Mouse (Mus musculus): ENCODE results near the gene Nsmf. TPM values are rescaled to one million over a fixed set of nuclear protein-coding genes. Genes with fewer than 3 reads are reported as not detected.

The Nsmf gene
- polyA plus RNA-seq, 1 experiment = 69.1 TPM

- Histone ChIP-seq H3K27me3 (ENCODE audit: control insufficient read depth, insufficient read depth, low read length) (no peaks in the 10 kb centered on the region), H3K4me1 (ENCODE audit: control insufficient read depth, insufficient read depth, low read length) (peaks cover 16% of the 10 kb centered on the region), H3K36me3 (ENCODE audit: control insufficient read depth, insufficient read depth, low read length) (peaks cover 2% of the 10 kb centered on the region), H3K4me3 (ENCODE audit: control insufficient read depth, low read depth, low read length) (no peak overlapping the region), H3K27ac (ENCODE audit: control insufficient read depth, insufficient read depth, low read depth, low read length) (no peak overlapping the region)
- TF ChIP-seq CTCF (IDR thresholded peaks at IDR 0.05; ENCODE audit: control insufficient read depth, insufficient read depth, insufficient replicate concordance, low read depth, low read length) = no peak
- TF ChIP-seq POLR2A (IDR thresholded peaks at IDR 0.05; ENCODE audit: control insufficient read depth, low read depth, low read length) = no peak
These were observed 3.2 kb upstream of the Nsmf start for GRCm38 (mm10) chr2:25050921-25051320.

- no peaks in the 10 kb centered on the region for H3K27me3 ChIP-seq (ENCODE audit: control insufficient read depth, insufficient read depth, low read length)
- H3K4me3 ChIP-seq (ENCODE audit: control insufficient read depth, low read depth, low read length) = no peak overlapping the region
- peaks cover 16% of the 10 kb centered on the region for H3K4me1 ChIP-seq (ENCODE audit: control insufficient read depth, insufficient read depth, low read length)
- peaks cover 2% of the 10 kb centered on the region for H3K36me3 ChIP-seq (ENCODE audit: control insufficient read depth, insufficient read depth, low read length)
- no peak overlapping the region for H3K27ac ChIP-seq (ENCODE audit: control insufficient read depth, insufficient read depth, low read depth, low read length)
- TF ChIP-seq POLR2A (IDR thresholded peaks at IDR 0.05; ENCODE audit: control insufficient read depth, low read depth, low read length) (no peak), CTCF (IDR thresholded peaks at IDR 0.05; ENCODE audit: control insufficient read depth, insufficient read depth, insufficient replicate concordance, low read depth, low read length) (no peak)
These were observed 2.7 kb upstream of the Nsmf start for GRCm38 (mm10) chr2:25051450-25051849.

DNA sequence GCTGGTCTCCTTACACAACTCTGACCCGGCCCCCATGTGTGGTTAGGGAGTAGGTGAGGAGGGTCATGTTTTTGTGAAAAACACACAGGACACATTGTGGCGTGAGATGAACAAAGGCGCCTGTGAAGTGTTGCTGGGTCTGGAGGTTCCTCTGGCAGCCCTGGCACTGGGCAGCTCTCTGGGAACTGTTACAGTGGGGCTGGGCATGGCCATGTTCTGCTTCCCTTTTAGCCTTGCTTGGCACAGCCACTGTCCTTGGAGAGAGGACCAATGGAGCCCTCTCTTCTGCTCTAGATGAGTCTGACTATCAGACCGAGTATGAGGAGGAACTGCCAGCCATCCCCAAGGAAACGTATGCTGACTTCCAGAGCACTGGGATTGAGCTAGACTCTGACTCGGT, 1.1 kb upstream of the Nsmf start:
- H3K27me3 ChIP-seq (ENCODE audit: control insufficient read depth, insufficient read depth, low read length) = no peaks in the 10 kb centered on the region
- peaks cover 16% of the 10 kb centered on the region for H3K4me1 ChIP-seq (ENCODE audit: control insufficient read depth, insufficient read depth, low read length)
- H3K36me3 ChIP-seq (ENCODE audit: control insufficient read depth, insufficient read depth, low read length) = peaks cover 2% of the 10 kb centered on the region
- no peak overlapping the region for H3K4me3 ChIP-seq (ENCODE audit: control insufficient read depth, low read depth, low read length)
- TF ChIP-seq CTCF (IDR thresholded peaks at IDR 0.05; ENCODE audit: control insufficient read depth, insufficient read depth, insufficient replicate concordance, low read depth, low read length) (no peak), POLR2A (IDR thresholded peaks at IDR 0.05; ENCODE audit: control insufficient read depth, low read depth, low read length) (no peak)
- H3K27ac ChIP-seq (ENCODE audit: control insufficient read depth, insufficient read depth, low read depth, low read length) = no peak overlapping the region

DNA sequence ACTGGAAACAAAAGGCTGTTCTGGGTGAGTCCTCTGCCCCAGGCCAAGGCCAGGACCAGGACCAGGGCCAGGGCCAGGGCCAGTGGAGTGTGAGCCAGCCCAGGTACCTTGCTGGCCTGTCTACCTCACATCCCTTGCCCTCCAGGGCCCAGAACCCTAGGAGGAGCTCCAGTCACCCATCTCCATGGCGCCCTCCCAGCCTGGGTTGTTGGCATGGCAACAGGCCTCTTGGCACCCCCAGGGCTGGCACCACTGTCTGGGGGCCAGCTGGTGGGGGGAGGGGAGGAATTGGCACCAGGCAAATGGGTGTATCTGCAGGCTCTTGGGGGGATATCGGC, 882 bp downstream of the Nsmf start:
- Histone ChIP-seq H3K4me3 (ENCODE audit: control insufficient read depth, low read depth, low read length) (peak overlapping the region; percentile 81), H3K4me1 (ENCODE audit: control insufficient read depth, insufficient read depth, low read length) (peaks cover 16% of the 10 kb centered on the region), H3K27me3 (ENCODE audit: control insufficient read depth, insufficient read depth, low read length) (no peaks in the 10 kb centered on the region), H3K27ac (ENCODE audit: control insufficient read depth, insufficient read depth, low read depth, low read length) (no peak overlapping the region), H3K36me3 (ENCODE audit: control insufficient read depth, insufficient read depth, low read length) (peaks cover 2% of the 10 kb centered on the region)
- TF ChIP-seq CTCF (IDR thresholded peaks at IDR 0.05; ENCODE audit: control insufficient read depth, insufficient read depth, insufficient replicate concordance, low read depth, low read length) (no peak), POLR2A (IDR thresholded peaks at IDR 0.05; ENCODE audit: control insufficient read depth, low read depth, low read length) (no peak)

DNA sequence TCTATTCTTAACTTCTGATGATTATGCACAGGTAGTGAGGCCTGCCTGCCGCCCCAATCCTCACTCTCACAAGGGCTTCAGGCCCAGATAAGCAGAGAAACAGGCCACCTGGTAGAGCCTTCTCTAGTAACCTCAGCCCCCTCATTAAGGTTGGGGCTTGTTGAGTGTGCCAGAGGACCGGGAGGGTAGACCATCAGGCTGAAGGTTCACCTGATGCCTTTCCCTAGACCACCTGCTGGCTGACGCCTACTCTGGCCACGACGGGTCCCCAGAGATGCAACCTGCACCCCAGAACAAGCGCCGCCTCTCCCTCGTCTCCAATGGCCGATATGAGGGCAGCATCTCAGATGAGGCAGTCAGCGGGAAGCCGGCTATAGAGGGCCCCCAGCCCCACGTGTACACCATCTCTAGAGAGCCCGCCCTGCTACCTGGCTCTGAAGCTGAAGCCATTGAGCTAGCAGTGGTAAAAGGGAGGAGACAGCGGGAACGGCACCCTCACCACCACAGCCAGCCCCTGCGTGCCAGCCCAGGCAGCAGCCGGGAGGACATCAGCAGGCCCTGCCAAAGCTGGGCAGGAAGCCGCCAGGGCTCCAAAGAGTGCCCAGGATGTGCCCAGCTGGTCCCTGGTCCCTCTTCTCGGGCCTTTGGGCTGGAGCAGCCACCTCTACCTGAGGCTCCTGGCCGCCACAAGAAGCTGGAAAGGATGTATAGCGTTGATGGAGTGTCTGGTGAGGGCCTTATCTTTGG, 1.4 kb downstream of the Nsmf start:
- Histone ChIP-seq H3K4me3 (ENCODE audit: control insufficient read depth, low read depth, low read length) (peak overlapping the region; percentile 81; the same call in 1 of the 2 replicates), H3K27me3 (ENCODE audit: control insufficient read depth, insufficient read depth, low read length) (no peaks in the 10 kb centered on the region), H3K4me1 (ENCODE audit: control insufficient read depth, insufficient read depth, low read length) (peaks cover 16% of the 10 kb centered on the region), H3K36me3 (ENCODE audit: control insufficient read depth, insufficient read depth, low read length) (no peaks in the 10 kb centered on the region; the same call in none of the 2 replicates), H3K27ac (ENCODE audit: control insufficient read depth, insufficient read depth, low read depth, low read length) (no peak overlapping the region)
- TF ChIP-seq CTCF (IDR thresholded peaks at IDR 0.05; ENCODE audit: control insufficient read depth, insufficient read depth, insufficient replicate concordance, low read depth, low read length) (no peak), POLR2A (IDR thresholded peaks at IDR 0.05; ENCODE audit: control insufficient read depth, low read depth, low read length) (no peak)

- no peak overlapping the region for H3K4me3 ChIP-seq (ENCODE audit: control insufficient read depth, low read depth, low read length)
- H3K27ac ChIP-seq (ENCODE audit: control insufficient read depth, insufficient read depth, low read depth, low read length) = no peak overlapping the region
- no peaks in the 10 kb centered on the region; the same call in none of the 2 replicates for H3K36me3 ChIP-seq (ENCODE audit: control insufficient read depth, insufficient read depth, low read length)
- H3K4me1 ChIP-seq (ENCODE audit: control insufficient read depth, insufficient read depth, low read length) = peaks cover 13% of the 10 kb centered on the region
- no peaks in the 10 kb centered on the region for H3K27me3 ChIP-seq (ENCODE audit: control insufficient read depth, insufficient read depth, low read length)
- TF ChIP-seq POLR2A (IDR thresholded peaks at IDR 0.05; ENCODE audit: control insufficient read depth, low read depth, low read length) = no peak
- no peak for TF ChIP-seq CTCF (IDR thresholded peaks at IDR 0.05; ENCODE audit: control insufficient read depth, insufficient read depth, insufficient replicate concordance, low read depth, low read length)
These were observed 4.8 kb downstream of the Nsmf start for GRCm38 (mm10) chr2:25058926-25059325.

GRCm38 (mm10) chr2:25063523-25063922, 9.4 kb downstream of the Nsmf start:
- no peaks in the 10 kb centered on the region for H3K27me3 ChIP-seq (ENCODE audit: control insufficient read depth, insufficient read depth, low read length)
- no peaks in the 10 kb centered on the region; the same call in 1 of the 2 replicates for H3K36me3 ChIP-seq (ENCODE audit: control insufficient read depth, insufficient read depth, low read length)
- no peak overlapping the region for H3K4me3 ChIP-seq (ENCODE audit: control insufficient read depth, low read depth, low read length)
- H3K4me1 ChIP-seq (ENCODE audit: control insufficient read depth, insufficient read depth, low read length) = no peaks in the 10 kb centered on the region
- no peak overlapping the region for H3K27ac ChIP-seq (ENCODE audit: control insufficient read depth, insufficient read depth, low read depth, low read length)
- TF ChIP-seq POLR2A (IDR thresholded peaks at IDR 0.05; ENCODE audit: control insufficient read depth, low read depth, low read length) (no peak), CTCF (IDR thresholded peaks at IDR 0.05; ENCODE audit: control insufficient read depth, insufficient read depth, insufficient replicate concordance, low read depth, low read length) (no peak)

Data from testis, adult 2 months (tissue).